Mouse (Mus musculus): Measurements from ENCODE around the gene Ptp4a2. TPM values are rescaled to one million over a fixed set of nuclear protein-coding genes. Genes with fewer than 3 reads are reported as not detected.

The Ptp4a2 gene
- total and polyA plus RNA-seq, 3 experiments = 118 to 619 (median 119) TPM

GRCm38 (mm10) chr4:129846823-129847222 is 35.8 kb downstream of the Ptp4a2 start:
- no peak overlapping the region for H3K27ac ChIP-seq (ENCODE audit: control insufficient read depth, low read depth, low read length)
- no peak overlapping the region for H3K4me3 ChIP-seq (ENCODE audit: control insufficient read depth in 1 of 2, insufficient read depth in 1 of 2, low read depth in 2 of 2, low read length in 2 of 2)
- TF ChIP-seq CTCF (IDR thresholded peaks at IDR 0.05 in 2 of 3, conservative IDR thresholded peaks at IDR 0.05 in 1 of 3; ENCODE audit: control insufficient read depth in 1 of 3, insufficient read depth in 1 of 3, low read depth in 2 of 3, low read length in 3 of 3, poor library complexity in 1 of 3, severe bottlenecking in 1 of 3) (peak in 1 of 3 experiments; percentile 59; a peak in 2 of 6 replicates), UBTF (IDR thresholded peaks at IDR 0.05; ENCODE audit: borderline replicate concordance, insufficient read depth, low read depth, low read length) (no peak), SMC3 (IDR thresholded peaks at IDR 0.05; ENCODE audit: low read depth, low read length) (peak; percentile 40)
- H3K36me3 ChIP-seq (ENCODE audit: control insufficient read depth in 1 of 2, insufficient read depth in 2 of 2, low read length in 2 of 2) = peaks cover 0 to 41% of the 10 kb centered on the region in 2 experiments; a peak in 2 of 4 replicates
- DNase-seq (ENCODE audit: low read depth, low spot score) = no peak
- H3K9me3 ChIP-seq (replicated peaks; ENCODE audit: insufficient read depth, low read length) = no peaks in the 10 kb centered on the region
- H3K27me3 ChIP-seq (ENCODE audit: control insufficient read depth in 1 of 2, insufficient read depth in 2 of 2, low read length in 2 of 2) = no peaks in the 10 kb centered on the region
- no peak overlapping the region for H3K9ac ChIP-seq (ENCODE audit: control insufficient read depth, low read depth, low read length, poor library complexity, severe bottlenecking)
- H3K79me2 ChIP-seq (ENCODE audit: control insufficient read depth, insufficient read depth, low read length, poor library complexity) = no peaks in the 10 kb centered on the region
- H3K4me1 ChIP-seq (ENCODE audit: control insufficient read depth in 1 of 2, insufficient read depth in 2 of 2, low read length in 2 of 2) = no peaks in the 10 kb centered on the region

DNA sequence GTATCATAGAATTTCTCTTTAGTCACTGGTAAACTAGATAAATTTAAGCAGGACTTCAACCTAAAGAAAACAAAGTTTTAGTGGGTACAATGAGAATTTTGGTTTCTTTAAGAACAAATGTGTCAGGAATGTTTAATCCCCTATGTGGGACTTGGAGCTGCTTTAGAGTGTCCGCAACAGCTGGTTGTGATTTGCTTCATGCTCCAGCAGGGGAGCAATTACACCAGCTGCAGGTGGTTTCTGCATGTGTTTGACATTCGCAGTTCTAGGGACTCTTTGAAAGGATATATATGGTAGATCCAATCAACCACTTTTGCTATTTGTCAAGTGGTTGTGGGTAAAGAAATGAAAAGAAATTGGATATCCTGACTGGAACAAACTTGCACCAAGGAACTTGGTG is 39.5 kb downstream of the Ptp4a2 start:
- Histone ChIP-seq H3K36me3 (ENCODE audit: control insufficient read depth in 1 of 2, insufficient read depth in 2 of 2, low read length in 2 of 2) (peaks cover 0 to 16% of the 10 kb centered on the region in 2 experiments; a peak in 2 of 4 replicates), H3K79me2 (ENCODE audit: control insufficient read depth, insufficient read depth, low read length, poor library complexity) (no peaks in the 10 kb centered on the region), H3K9me3 (replicated peaks; ENCODE audit: insufficient read depth, low read length) (no peaks in the 10 kb centered on the region), H3K27ac (ENCODE audit: control insufficient read depth, low read depth, low read length) (no peak overlapping the region), H3K4me1 (ENCODE audit: control insufficient read depth in 1 of 2, insufficient read depth in 2 of 2, low read length in 2 of 2) (peaks cover 2 to 6% of the 10 kb centered on the region in 2 experiments; a peak in 2 of 4 replicates), H3K4me3 (ENCODE audit: control insufficient read depth in 1 of 2, insufficient read depth in 1 of 2, low read depth in 2 of 2, low read length in 2 of 2) (no peak overlapping the region), H3K9ac (ENCODE audit: control insufficient read depth, low read depth, low read length, poor library complexity, severe bottlenecking) (no peak overlapping the region), H3K27me3 (ENCODE audit: control insufficient read depth in 1 of 2, insufficient read depth in 2 of 2, low read length in 2 of 2) (no peaks in the 10 kb centered on the region)
- no peak for DNase-seq (ENCODE audit: low read depth, low spot score)
- TF ChIP-seq CTCF (IDR thresholded peaks at IDR 0.05 in 2 of 3, conservative IDR thresholded peaks at IDR 0.05 in 1 of 3; ENCODE audit: control insufficient read depth in 1 of 3, insufficient read depth in 1 of 3, low read depth in 2 of 3, low read length in 3 of 3, poor library complexity in 1 of 3, severe bottlenecking in 1 of 3) = 0 out of 6 replicates have a peak, but pooled peaks of 1 of the 3 experiments have one; percentile 10
- no peak for TF ChIP-seq USF1 (IDR thresholded peaks at IDR 0.05; ENCODE audit: low read depth, low read length)
- TF ChIP-seq POLR2A (IDR thresholded peaks at IDR 0.05; ENCODE audit: control insufficient read depth in 1 of 2, insufficient read depth in 1 of 2, low read depth in 1 of 2, low read length in 2 of 2, poor library complexity in 1 of 2) = 0 out of 4 replicates have a peak, but pooled peaks of 1 of the 2 experiments have one; percentile 1

DNA sequence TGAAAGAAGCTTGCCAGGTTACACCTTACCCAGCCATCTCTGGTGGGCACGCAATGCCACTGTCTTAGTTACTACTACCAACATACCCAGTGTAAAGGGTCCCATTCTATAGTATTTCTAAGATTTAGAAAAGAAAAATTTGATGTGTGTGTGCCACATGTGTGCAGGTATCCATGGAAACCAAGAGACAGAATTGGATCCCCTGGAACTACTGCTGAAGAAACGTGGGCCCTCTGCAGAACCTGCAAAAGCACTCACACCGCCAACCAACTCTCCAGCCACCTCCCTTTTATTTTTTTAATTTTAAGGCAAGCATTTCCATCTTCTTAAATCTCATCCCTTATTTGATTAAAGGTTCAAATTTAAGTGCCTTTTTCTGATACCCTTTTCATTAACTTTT is 40.8 kb downstream of the Ptp4a2 start:
- Histone ChIP-seq H3K4me1 (ENCODE audit: control insufficient read depth in 1 of 2, insufficient read depth in 2 of 2, low read length in 2 of 2) (peaks cover 2 to 6% of the 10 kb centered on the region in 2 experiments; a peak in 2 of 4 replicates), H3K36me3 (ENCODE audit: control insufficient read depth in 1 of 2, insufficient read depth in 2 of 2, low read length in 2 of 2) (peaks cover 0 to 6% of the 10 kb centered on the region in 2 experiments; a peak in 2 of 4 replicates), H3K4me3 (ENCODE audit: control insufficient read depth in 1 of 2, insufficient read depth in 1 of 2, low read depth in 2 of 2, low read length in 2 of 2) (no peak overlapping the region)

More for the DNA sequence above, 40.8 kb downstream of the Ptp4a2 start:
- TF ChIP-seq MYC (IDR thresholded peaks at IDR 0.05; ENCODE audit: low read depth, low read length) (no peak), JUND (IDR thresholded peaks at IDR 0.05; ENCODE audit: low read depth, low read length) (no peak), TCF12 (IDR thresholded peaks at IDR 0.05; ENCODE audit: low read depth, low read length) (no peak), GABPA (IDR thresholded peaks at IDR 0.05; ENCODE audit: low read depth, low read length) (no peak), EP300 (IDR thresholded peaks at IDR 0.05; ENCODE audit: low read depth in 1 of 2, low read length in 2 of 2) (no peak), NRF1 (IDR thresholded peaks at IDR 0.05; ENCODE audit: insufficient read depth, low read depth, low read length, poor library complexity, severe bottlenecking) (no peak), POLR2AphosphoS5 (IDR thresholded peaks at IDR 0.05; ENCODE audit: borderline replicate concordance, low read depth, low read length) (no peak), ETS1 (IDR thresholded peaks at IDR 0.05; ENCODE audit: low read depth, low read length) (no peak), ZNF384 (IDR thresholded peaks at IDR 0.05; ENCODE audit: low read depth, low read length) (no peak)
- Histone ChIP-seq H3K27me3 (ENCODE audit: control insufficient read depth in 1 of 2, insufficient read depth in 2 of 2, low read length in 2 of 2) (no peaks in the 10 kb centered on the region), H3K27ac (ENCODE audit: control insufficient read depth, low read depth, low read length) (no peak overlapping the region), H3K9me3 (replicated peaks; ENCODE audit: insufficient read depth, low read length) (no peaks in the 10 kb centered on the region), H3K9ac (ENCODE audit: control insufficient read depth, low read depth, low read length, poor library complexity, severe bottlenecking) (no peak overlapping the region), H3K79me2 (ENCODE audit: control insufficient read depth, insufficient read depth, low read length, poor library complexity) (no peaks in the 10 kb centered on the region)
- DNase-seq (ENCODE audit: low read depth, low spot score) = no peak
